ENCODE assay signal across 7 mouse cellular contexts in the genomic region with DNA sequence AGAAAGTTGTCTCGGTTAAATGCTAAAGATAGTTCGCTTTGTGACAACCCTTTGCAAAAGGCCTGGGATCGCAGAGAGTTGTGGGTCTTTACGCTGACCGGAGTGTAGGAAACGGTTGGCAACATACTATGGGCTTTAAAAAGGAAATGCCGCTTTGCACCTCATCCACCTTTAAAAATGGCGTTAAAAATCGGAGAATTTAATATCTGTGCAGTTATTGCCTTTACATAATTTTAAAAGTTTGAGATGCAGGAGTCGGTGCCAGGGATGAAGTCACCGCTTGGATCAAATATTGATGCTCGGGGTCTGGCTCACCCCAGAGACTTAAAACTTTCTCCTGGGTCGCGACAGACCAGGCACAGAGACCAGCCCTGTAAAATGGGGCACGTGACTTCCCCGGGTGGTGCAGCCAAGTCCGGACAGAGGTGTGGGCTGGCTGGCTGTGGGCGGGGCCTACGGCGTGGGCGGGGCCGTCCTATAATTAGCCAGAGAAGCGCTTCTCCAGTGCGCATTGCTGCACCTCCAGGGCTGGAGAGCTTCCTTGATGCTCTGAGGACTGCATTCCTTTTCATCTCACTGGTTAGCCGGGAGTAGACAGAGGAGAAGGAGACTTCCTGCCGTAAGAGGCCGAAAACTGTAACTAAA. TPM values are rescaled to one million over a fixed set of nuclear protein-coding genes. Genes with fewer than 3 reads are reported as not detected.
DNase-seq lines count a peak whose midpoint lies in the region; ATAC-seq lines count a peak whose summit lies in the region.

No protein-coding gene starts in this region.

- intact Hi-C loops in gastrocnemius, postnatal 14 days (cut with DNase I; ENCODE audit: low total_unique reads): loop anchor here (10.0 kb wide), 1 partner anchor 249 kb away; no protein-coding TSS in a partner anchor
- intact Hi-C loops in left cerebral cortex, postnatal 25 days (cut with DNase I): loop anchor here (5.0 kb wide), 1 partner anchor 247 kb away; no protein-coding TSS in a partner anchor

- peak; percentile 73 for ATAC-seq in inflammation-experienced regulatory T-cells, adult 6 months

- peak; percentile 88 to 96 for DNase-seq in adrenal gland, adult (ENCODE audit: inconsistent age in 2 of 2, low spot score in 1 of 2)
- peak; percentile 89 for DNase-seq in embryo, embryonic 10 days (ENCODE audit: low spot score)
- DNase-seq in gastrocnemius, postnatal 14 days: peak; percentile 87
- peak; percentile 39 to 70 for DNase-seq in left cerebral cortex, postnatal 25 days (ENCODE audit: low spot score in 2 of 2)
- DNase-seq in mesoderm, embryonic 11.5 days (ENCODE audit: low read depth, low spot score): peak; percentile 80
- peak; percentile 44 for DNase-seq in right cerebral cortex, postnatal 4 days

RNA-seq across cellular contexts. Expression of a gene that starts 53.7 kb away (rescaled TPM):
- total RNA-seq in gastrocnemius, postnatal 14 days (2021): 1 to 10 TPM; 4.2 to 4.5 TPM
- polyA plus RNA-seq in inflammation-experienced regulatory T-cells, adult 6 months (2017; shearing (Covaris generic)): 10 to 100 TPM in 2 of 3 experiments, 1 to 10 TPM in 1; 9.1 to 11.5 (median 11.1) TPM
- total RNA-seq in left cerebral cortex, postnatal 25 days (2021): 10 to 100 TPM in 1 of 2 experiments, 1 to 10 TPM in 1; 9.8 to 10.5 TPM

Comparison
In these comparisons a context has a peak if more than half of its experiments do, and no peak if none do; other contexts are left out.
1. Peak in every context shown above with its lines: DNase-seq and ATAC-seq.